Mouse (Mus musculus) forebrain, embryonic 12.5 days (tissue): Measurements from ENCODE around the gene Ift52. TPM values are rescaled to one million over a fixed set of nuclear protein-coding genes. Genes with fewer than 3 reads are reported as not detected.

Experiments used
- ATAC-seq: fragments of 200-750 bp; cut with Nextera tagmentation; 2 replicates; pipeline ENCODE4 v1.8.0; 2017; ENCODE audit warnings: moderate TSS enrichment; ENCODE audit not compliant: low FRiP score
- H3K27ac ChIP-seq: fragments of 300-500 bp; sonication (generic); 2 replicates; pipeline ENCODE4 v1.5.1; 2016; ENCODE audit warnings: mild to moderate bottlenecking
- H3K27me3 ChIP-seq: fragments of 300-500 bp; sonication (generic); 2 replicates; pipeline ENCODE4 v1.6.1; 2016; ENCODE audit warnings: mild to moderate bottlenecking
- H3K36me3 ChIP-seq: fragments of 300-500 bp; sonication (generic); replicated peaks from 2 replicates; pipeline ENCODE4 v1.6.1; 2016; ENCODE audit warnings: mild to moderate bottlenecking
- H3K4me1 ChIP-seq: fragments of 300-500 bp; sonication (generic); 2 replicates; pipeline ENCODE4 v1.6.1; 2016
- H3K4me2 ChIP-seq: fragments of 300-500 bp; sonication (generic); 2 replicates; pipeline ENCODE4 v1.6.1; 2016; ENCODE audit warnings: mild to moderate bottlenecking, moderate library complexity
- H3K4me3 ChIP-seq: fragments of 300-500 bp; sonication (generic); replicated peaks from 2 replicates; pipeline ENCODE4 v1.5.1; 2016; ENCODE audit warnings: mild to moderate bottlenecking
- H3K9ac ChIP-seq: fragments of 300-500 bp; sonication (generic); 2 replicates; pipeline ENCODE4 v1.6.1; 2016; ENCODE audit warnings: mild to moderate bottlenecking
- H3K9me3 ChIP-seq: fragments of 300-500 bp; sonication (generic); 2 replicates; pipeline ENCODE4 v1.6.1; 2016
- WGBS: fragments of 180-500 bp; shearing (Covaris S2); methylation state at CpG from one replicate; pipeline ENCODE4 v1.1.7; 2016; 5-methylcytosine and 5-hydroxymethylcytosine counted together
- microRNA-seq: library from miRNA; unstranded; fragments of <30 nt; microRNA quantifications from one replicate; pipeline ENCODE4, GENCODE M21; 2017
- polyA plus RNA-seq: library from polyadenylated mRNA; unstranded; fragments of >200 nt; fragmentation: Nextera tagmentation; extraction: Ambion mirVana; gene quantifications from 2 replicates; pipeline ENCODE4 v1.2.1, GENCODE M21; 2016

The Ift52 gene
- polyA plus RNA-seq, 1 experiment from 2014 or later: 48.4 TPM

DNA sequence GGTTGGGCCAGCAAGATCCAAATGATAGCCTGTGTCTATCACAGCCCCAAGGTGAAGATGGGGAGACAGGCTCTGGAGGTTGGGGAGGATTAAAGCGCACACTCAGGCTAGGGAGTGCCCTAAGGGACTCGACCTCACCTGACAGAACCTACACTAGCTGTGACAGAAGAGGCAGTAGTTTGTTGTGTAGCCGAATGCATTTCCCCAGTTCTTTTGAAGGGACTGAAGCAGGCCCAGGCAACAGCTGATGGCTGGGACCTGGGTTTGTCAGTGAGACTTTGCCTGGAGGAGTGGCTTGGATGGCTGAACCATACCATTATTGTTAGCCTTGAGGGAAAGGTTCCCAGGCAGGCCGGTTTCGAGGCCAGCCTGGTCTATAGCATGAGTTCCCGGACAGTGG is 67.9 kb downstream of the Ift52 start:
- no peak overlapping the region for H3K4me2 ChIP-seq
- ATAC-seq: no peak
- no peak overlapping the region for H3K4me3 ChIP-seq
- no peak overlapping the region for H3K9ac ChIP-seq
- H3K9me3 ChIP-seq: no peaks in the 10 kb centered on the region
- H3K27ac ChIP-seq: no peak overlapping the region
- no peaks in the 10 kb centered on the region for H3K27me3 ChIP-seq
- 91% methylated on average over 6 of the region's 6 CpGs for WGBS
- no peaks in the 10 kb centered on the region for H3K4me1 ChIP-seq
- peaks cover 25% of the 10 kb centered on the region for H3K36me3 ChIP-seq

DNA sequence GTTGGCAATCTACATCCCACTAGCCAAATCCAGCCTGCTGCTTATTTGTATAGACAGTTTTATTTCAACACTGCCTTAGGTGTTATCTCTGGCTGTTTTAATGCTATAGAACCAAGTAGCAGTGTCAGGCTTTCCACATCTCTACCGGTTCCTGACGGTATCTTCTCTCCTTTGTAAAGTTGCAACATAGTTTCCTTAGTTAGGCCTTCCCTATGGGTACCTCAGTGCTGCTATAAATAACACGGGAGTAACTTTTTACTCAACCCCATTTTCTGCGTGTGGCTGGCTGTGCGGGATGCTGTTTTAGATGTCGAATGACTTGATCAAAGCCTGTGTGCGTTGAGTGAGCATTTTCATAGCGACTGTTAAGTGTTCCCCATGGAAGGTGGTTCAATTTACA is 69.4 kb downstream of the Ift52 start:
- Histone ChIP-seq H3K4me3 (no peak overlapping the region), H3K4me1 (no peaks in the 10 kb centered on the region), H3K9me3 (no peaks in the 10 kb centered on the region), H3K27me3 (no peaks in the 10 kb centered on the region), H3K4me2 (no peak overlapping the region), H3K9ac (no peak overlapping the region), H3K36me3 (peaks cover 18% of the 10 kb centered on the region; the same call in 1 of the 2 replicates), H3K27ac (no peak overlapping the region)
- WGBS: 88% methylated on average over 8 of the region's 8 CpGs
- ATAC-seq: no peak

DNA sequence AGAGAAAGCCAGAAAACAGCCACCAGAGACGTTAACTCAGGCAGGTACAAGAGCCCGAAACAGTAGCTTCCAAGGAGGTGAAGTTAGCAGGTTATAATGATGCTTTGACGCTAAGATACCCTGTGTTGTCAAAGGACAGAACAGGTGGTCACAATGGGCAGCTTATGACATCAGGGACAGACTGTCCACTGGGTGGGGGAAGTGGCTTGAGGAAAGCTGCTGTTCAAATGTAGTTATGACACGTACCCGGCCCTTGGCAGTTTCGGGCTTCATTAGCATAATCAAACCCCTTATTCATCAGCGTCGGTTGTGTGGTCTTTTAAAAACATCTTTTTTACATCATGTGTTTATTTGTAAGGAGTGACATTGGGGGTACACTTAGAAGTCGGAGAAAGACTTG is 70.6 kb downstream of the Ift52 start, which contains the start of gene Gtsf1l:
TSS of gene Gtsf1l (minus strand) at position 128 of the 400 bp plus-strand sequence.
- no peaks in the 10 kb centered on the region for H3K27me3 ChIP-seq
- 92% methylated on average over 9 of the region's 9 CpGs for WGBS
- no peak within 1 kb of the TSS for H3K4me2 ChIP-seq
- no peaks in the 10 kb centered on the region for H3K4me1 ChIP-seq
- H3K27ac ChIP-seq: no peak within 1 kb of the TSS
- peaks cover 12% of the 10 kb centered on the region; the same call in 1 of the 2 replicates for H3K36me3 ChIP-seq
- H3K9me3 ChIP-seq: no peaks in the 10 kb centered on the region
- H3K4me3 ChIP-seq: no peak within 1 kb of the TSS
- H3K9ac ChIP-seq: no peak within 1 kb of the TSS
- no peak for ATAC-seq

DNA sequence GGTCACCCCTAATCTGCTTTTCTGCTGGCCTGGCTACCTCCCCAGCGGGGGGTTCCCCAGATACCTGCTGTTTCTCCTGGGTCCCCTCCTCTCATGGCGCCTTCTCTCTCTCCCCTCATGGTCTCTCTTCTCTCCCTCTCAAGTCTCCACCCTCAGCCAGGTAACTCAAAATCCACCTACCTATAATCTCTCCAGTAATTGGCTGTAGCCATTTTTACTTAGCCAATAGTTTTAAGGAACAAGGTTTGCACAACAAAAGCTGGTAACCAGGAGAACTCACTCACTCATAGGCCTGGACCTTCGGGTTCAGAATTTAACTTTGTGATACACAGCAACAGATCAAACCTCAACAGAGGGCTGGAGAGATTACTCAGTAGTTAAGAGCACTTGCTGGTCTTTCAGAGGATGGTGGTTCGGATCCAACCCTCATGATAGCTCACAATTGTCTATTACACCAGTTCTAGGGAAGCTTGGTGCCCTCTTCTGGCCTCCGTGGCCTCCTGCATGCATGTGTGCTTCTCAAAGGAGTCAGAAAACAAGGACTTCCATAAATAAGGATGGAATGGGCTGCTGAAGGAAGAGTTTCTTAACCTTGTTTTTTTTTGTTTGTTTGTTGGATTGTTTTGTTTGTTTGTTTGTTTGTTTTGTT is 72.4 kb downstream of the Ift52 start:
- no peak for ATAC-seq
- 78% methylated on average over 5 of the region's 5 CpGs for whole genome bisulfite sequencing

DNA sequence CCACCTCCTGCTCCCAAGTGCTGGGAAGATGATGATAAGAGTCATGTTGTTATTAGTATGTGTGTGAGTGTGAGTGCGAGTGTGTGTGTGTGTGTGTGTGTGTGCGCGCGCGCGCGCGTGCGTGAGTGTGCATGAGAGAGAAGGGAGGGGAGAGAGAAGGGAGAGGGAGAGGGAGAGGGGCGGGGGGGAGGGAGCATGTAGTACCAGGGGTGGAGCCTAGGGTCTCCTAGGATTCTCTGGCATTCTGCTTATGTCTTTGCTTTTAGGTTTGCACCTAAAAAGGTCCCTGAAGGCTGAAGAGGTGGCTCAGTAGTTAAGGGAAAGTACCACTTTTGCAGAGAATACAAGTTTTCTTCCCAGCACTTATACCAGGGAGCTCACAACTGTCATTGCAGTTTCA is 77.8 kb downstream of the Ift52 start:
- ATAC-seq: no peak
- H3K9ac ChIP-seq: no peak overlapping the region
- 93% methylated on average over 9 of the region's 10 CpGs for WGBS
- H3K27me3 ChIP-seq: peaks cover 8% of the 10 kb centered on the region; the same call in 1 of the 2 replicates
- no peak overlapping the region for H3K27ac ChIP-seq
- no peaks in the 10 kb centered on the region for H3K36me3 ChIP-seq
- H3K9me3 ChIP-seq: no peaks in the 10 kb centered on the region
- no peak overlapping the region for H3K4me2 ChIP-seq
- H3K4me3 ChIP-seq: no peak overlapping the region
- 0 out of 2 replicates have a peak, but pooled peaks cover 5% of the 10 kb centered on the region for H3K4me1 ChIP-seq

More for the DNA sequence above, 72.4 kb downstream of the Ift52 start:
- peaks cover 5% of the 10 kb centered on the region; the same call in 1 of the 2 replicates for H3K36me3 ChIP-seq
- no peak overlapping the region for H3K27ac ChIP-seq
- no peak overlapping the region for H3K9ac ChIP-seq
- no peak overlapping the region for H3K4me2 ChIP-seq
- H3K9me3 ChIP-seq: no peaks in the 10 kb centered on the region
- no peaks in the 10 kb centered on the region for H3K27me3 ChIP-seq
- H3K4me3 ChIP-seq: no peak overlapping the region
- H3K4me1 ChIP-seq: no peaks in the 10 kb centered on the region

Small RNA genes within 50 kb of the gene (microRNA-seq; reads per million reads assigned to microRNA genes)
- not detected for gene Gm22174
- gene Mir7003: not detected

Other genes starting within 250 kb of the Ift52 start
- 266 and 279 TPM in 2 replicates for gene Srsf6, start 85.8 kb upstream of the Ift52 start, polyA plus RNA-seq
- gene L3mbtl1, start 73.9 kb upstream of the Ift52 start, polyA plus RNA-seq: 0.11 and 0.82 TPM in 2 replicates
- not detected in 2 replicates for gene Sgk2, start 30.0 kb upstream of the Ift52 start, polyA plus RNA-seq
- 41.5 and 44.1 TPM in 2 replicates for gene Mybl2, start 37.3 kb downstream of the Ift52 start, polyA plus RNA-seq
- not detected in 2 replicates for gene Gtsf1l, start 70.5 kb downstream of the Ift52 start, polyA plus RNA-seq
- gene Tox2, start 185.8 kb downstream of the Ift52 start, polyA plus RNA-seq: 27.2 and 31.6 TPM in 2 replicates